Mouse (Mus musculus) layer of hippocampus, adult 2 months (tissue): ENCODE results near the gene Atp1b1. TPM values are rescaled to one million over a fixed set of nuclear protein-coding genes. Genes with fewer than 3 reads are reported as not detected.
A peak's percentile ranks its signal among the peaks of the same experiment; 100 is the strongest.

Source experiments
- DNase-seq, 2 experiments: peaks; one replicate each; pipeline ENCODE4 v3.0.0; 2022; ENCODE audit warnings: low spot score in 2 of 2
- H3K27ac ChIP-seq: fragments of 200-600 bp; 2 replicates; pipeline ENCODE4 v1.8.1; 2022
- H3K4me3 ChIP-seq: fragments of 200-600 bp; 2 replicates; pipeline ENCODE4 v1.8.1; 2022; ENCODE audit warnings: mild to moderate bottlenecking
- CTCF ChIP-seq: fragments of 200-600 bp; conservative IDR thresholded peaks from 2 replicates; pipeline ENCODE4 v1.8.1; 2022; ENCODE audit warnings: antibody characterized with exemption, mild to moderate bottlenecking, moderate library complexity
- total RNA-seq, 2 experiments: library from RNA; stranded (reverse); gene quantifications; 2 replicates each; pipeline ENCODE4 v1.2.3; 2021

Atp1b1 gene
- total RNA-seq, 2 experiments from 2014 or later: 1,930 to 2,057 TPM

DNA sequence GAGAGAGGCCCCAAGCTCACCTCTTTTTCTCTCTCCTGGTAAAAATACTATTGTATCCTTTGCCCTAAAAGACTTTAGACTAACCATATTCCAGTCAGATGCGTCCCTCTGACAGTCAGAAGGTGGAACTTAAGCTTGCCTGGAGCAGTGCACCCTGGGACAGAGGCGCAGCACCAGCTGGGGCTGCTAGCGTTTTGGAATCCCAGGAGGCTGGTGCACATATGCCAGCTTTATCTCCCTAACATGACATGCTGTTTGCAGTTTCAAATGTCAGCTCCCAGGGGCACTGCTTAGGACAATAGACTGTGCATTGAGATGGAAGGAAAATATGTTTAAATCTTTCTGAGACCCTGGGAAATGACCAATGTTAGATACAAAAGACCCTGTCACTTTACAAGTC is 66.0 kb downstream of the Atp1b1 start:
- no peak overlapping the region for H3K4me3 ChIP-seq
- no peak for TF ChIP-seq CTCF
- DNase-seq: peak in 1 of 2 experiments; percentile 47
- H3K27ac ChIP-seq: peak overlapping the region; percentile 75

DNA sequence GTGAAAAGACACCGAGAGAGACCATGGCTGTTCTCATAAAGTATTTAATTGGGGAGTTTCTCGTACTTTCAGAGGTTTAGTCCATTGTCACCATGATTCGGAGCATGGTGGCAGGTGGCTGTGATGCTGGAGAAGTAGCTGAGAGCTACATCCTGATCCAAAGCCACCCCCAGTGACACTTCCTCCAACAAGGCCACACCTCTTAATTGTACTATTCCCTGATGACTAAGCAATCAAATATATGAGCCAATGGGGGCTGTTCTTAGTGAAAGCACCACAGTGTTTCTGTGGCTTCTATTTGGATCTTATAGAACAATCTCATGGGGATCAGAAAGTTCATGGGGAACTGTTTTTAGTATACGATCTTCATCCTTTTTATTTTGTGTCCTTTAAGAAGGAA is 68.4 kb downstream of the Atp1b1 start:
- no peak for DNase-seq
- no peak overlapping the region for H3K4me3 ChIP-seq
- H3K27ac ChIP-seq: no peak overlapping the region
- TF ChIP-seq CTCF: no peak

Other genes starting within 250 kb of the Atp1b1 start
- 10 to 100 TPM; 10.1 to 15.3 TPM for gene Slc19a2, start 209.3 kb downstream of the Atp1b1 start, total RNA-seq
- gene Ccdc181, start 182.8 kb downstream of the Atp1b1 start, total RNA-seq: 10 to 100 TPM; 21.7 to 24.8 TPM
- gene Nme7, start 154.2 kb downstream of the Atp1b1 start, total RNA-seq: 10 to 100 TPM; 24.0 to 31.5 TPM
- gene Blzf1, start 150.9 kb downstream of the Atp1b1 start, total RNA-seq: 10 to 100 TPM; 23.2 to 26.8 TPM